Mouse (Mus musculus): ENCODE data around the gene Phospho1.

The Phospho1 gene

GRCm38 (mm10) chr11:95824071-95824876 lies at the start of gene Phospho1:
TSS of gene Phospho1 (plus strand) at chr11:95824499.
- peak; percentile 94 for DNase-seq (ENCODE audit: low read depth, low spot score)

- peak; percentile 48 for DNase-seq (ENCODE audit: low read depth, low spot score)
Measured at GRCm38 (mm10) chr11:95777323-95778297, 46.7 kb upstream of the Phospho1 start.

GRCm38 (mm10) chr11:95778831-95779251 lies 45.5 kb upstream of the Phospho1 start:
- DNase-seq (ENCODE audit: low read depth, low spot score), result peak; percentile 62

- DNase-seq (ENCODE audit: low read depth, low spot score), result no peak
Measured at GRCm38 (mm10) chr11:95779366-95779765, 44.9 kb upstream of the Phospho1 start.

GRCm38 (mm10) chr11:95780480-95780879 lies 43.8 kb upstream of the Phospho1 start:
- no peak for DNase-seq (ENCODE audit: low read depth, low spot score)

- DNase-seq (ENCODE audit: low read depth, low spot score), result peak; percentile 69
Measured at GRCm38 (mm10) chr11:95781557-95781956, 42.7 kb upstream of the Phospho1 start.

GRCm38 (mm10) chr11:95783457-95783856 lies 40.8 kb upstream of the Phospho1 start:
- no peak for DNase-seq (ENCODE audit: low read depth, low spot score)

GRCm38 (mm10) chr11:95783958-95784357 lies 40.3 kb upstream of the Phospho1 start:
- DNase-seq (ENCODE audit: low read depth, low spot score), result no peak

- peak; percentile 90 for DNase-seq (ENCODE audit: low read depth, low spot score)
Measured at GRCm38 (mm10) chr11:95785675-95786074, 38.6 kb upstream of the Phospho1 start.

GRCm38 (mm10) chr11:95786511-95786910 lies 37.8 kb upstream of the Phospho1 start:
- no peak for DNase-seq (ENCODE audit: low read depth, low spot score)

GRCm38 (mm10) chr11:95789451-95789891 lies 34.8 kb upstream of the Phospho1 start:
- DNase-seq (ENCODE audit: low read depth, low spot score), result no peak

- no peak for DNase-seq (ENCODE audit: low read depth, low spot score)
Measured at GRCm38 (mm10) chr11:95791787-95792186, 32.5 kb upstream of the Phospho1 start.

GRCm38 (mm10) chr11:95792950-95793509 lies 31.3 kb upstream of the Phospho1 start:
- DNase-seq (ENCODE audit: low read depth, low spot score), result no peak

GRCm38 (mm10) chr11:95794201-95794600 lies 30.1 kb upstream of the Phospho1 start:
- DNase-seq (ENCODE audit: low read depth, low spot score), result no peak

GRCm38 (mm10) chr11:95795582-95795981 lies 28.7 kb upstream of the Phospho1 start:
- no peak for DNase-seq (ENCODE audit: low read depth, low spot score)

- DNase-seq (ENCODE audit: low read depth, low spot score), result no peak
Measured at GRCm38 (mm10) chr11:95805010-95805409, 19.3 kb upstream of the Phospho1 start.

- peak; percentile 68 for DNase-seq (ENCODE audit: low read depth, low spot score)
Measured at GRCm38 (mm10) chr11:95805527-95805926, 18.8 kb upstream of the Phospho1 start.

GRCm38 (mm10) chr11:95807884-95808283 lies 16.4 kb upstream of the Phospho1 start:
- DNase-seq (ENCODE audit: low read depth, low spot score), result no peak

- DNase-seq (ENCODE audit: low read depth, low spot score), result no peak
Measured at GRCm38 (mm10) chr11:95808448-95809011, 15.8 kb upstream of the Phospho1 start.

GRCm38 (mm10) chr11:95809603-95810002 lies 14.7 kb upstream of the Phospho1 start:
- DNase-seq (ENCODE audit: low read depth, low spot score), result no peak

- peak; percentile 66 for DNase-seq (ENCODE audit: low read depth, low spot score)
Measured at GRCm38 (mm10) chr11:95810828-95811227, 13.5 kb upstream of the Phospho1 start.
